Mouse (Mus musculus): ENCODE measurements around the gene Crmp1. TPM values are rescaled to one million over a fixed set of nuclear protein-coding genes. Genes with fewer than 3 reads are reported as not detected.

Crmp1 gene
- polyA plus RNA-seq, 1 experiment from 2014 or later: 241 TPM

GRCm38 (mm10) chr5:37243169-37243886, 1.6 kb downstream of the Crmp1 start:
- Histone ChIP-seq H3K9ac (ENCODE audit: low read length) (peak overlapping the region; percentile 37; the same call in 1 of the 2 replicates), H3K4me3 (ENCODE audit: low read depth, low read length) (peak overlapping the region; percentile 43), H3K36me3 (ENCODE audit: control insufficient read depth, insufficient read depth, low read length) (no peaks in the 10 kb centered on the region), H3K9me3 (ENCODE audit: control insufficient read depth, low read length) (no peaks in the 10 kb centered on the region), H3K27me3 (ENCODE audit: control insufficient read depth, insufficient read depth, low read length) (peaks cover 54% of the 10 kb centered on the region), H3K4me2 (ENCODE audit: low read depth, low read length, severe bottlenecking) (peak overlapping the region; percentile 81), H3K27ac (ENCODE audit: low read depth, low read length) (no peak overlapping the region; the same call in 1 of the 2 replicates), H3K4me1 (replicated peaks; ENCODE audit: control insufficient read depth, insufficient read depth, low read length) (peaks cover 27% of the 10 kb centered on the region)
- WGBS: under 1% methylated on average over 19 of the region's 19 CpGs
- DNase-seq (ENCODE audit: low spot score) (peak; percentile 88), ATAC-seq (replicated peaks; ENCODE audit: low FRiP score) (no peak)

GRCm38 (mm10) chr5:37244161-37244560, 2.4 kb downstream of the Crmp1 start:
- peak; percentile 75 for DNase-seq (ENCODE audit: low spot score)
- H3K4me3 ChIP-seq (ENCODE audit: low read depth, low read length): peak overlapping the region; percentile 43; the same call in 1 of the 2 replicates
- H3K27me3 ChIP-seq (ENCODE audit: control insufficient read depth, insufficient read depth, low read length): peaks cover 54% of the 10 kb centered on the region
- H3K9me3 ChIP-seq (ENCODE audit: control insufficient read depth, low read length): no peaks in the 10 kb centered on the region
- H3K4me2 ChIP-seq (ENCODE audit: low read depth, low read length, severe bottlenecking): peak overlapping the region; percentile 81
- H3K4me1 ChIP-seq (replicated peaks; ENCODE audit: control insufficient read depth, insufficient read depth, low read length): peaks cover 27% of the 10 kb centered on the region
- peak; percentile 13; the same call in 1 of the 2 replicates for ATAC-seq (replicated peaks; ENCODE audit: low FRiP score)
- peak overlapping the region; percentile 37; the same call in 1 of the 2 replicates for H3K9ac ChIP-seq (ENCODE audit: low read length)
- no peak overlapping the region; the same call in 1 of the 2 replicates for H3K27ac ChIP-seq (ENCODE audit: low read depth, low read length)
- WGBS: 2% methylated on average over 13 of the region's 13 CpGs
- no peaks in the 10 kb centered on the region for H3K36me3 ChIP-seq (ENCODE audit: control insufficient read depth, insufficient read depth, low read length)

- 44% methylated on average over 9 of the region's 9 CpGs for WGBS
- Histone ChIP-seq H3K36me3 (ENCODE audit: control insufficient read depth, insufficient read depth, low read length) (no peaks in the 10 kb centered on the region), H3K9ac (ENCODE audit: low read length) (no peak overlapping the region; the same call in 1 of the 2 replicates), H3K4me2 (ENCODE audit: low read depth, low read length, severe bottlenecking) (peak overlapping the region; percentile 81), H3K27me3 (ENCODE audit: control insufficient read depth, insufficient read depth, low read length) (peaks cover 52% of the 10 kb centered on the region), H3K27ac (ENCODE audit: low read depth, low read length) (peak overlapping the region; percentile 92; the same call in 1 of the 2 replicates), H3K9me3 (ENCODE audit: control insufficient read depth, low read length) (no peaks in the 10 kb centered on the region), H3K4me3 (ENCODE audit: low read depth, low read length) (peak overlapping the region; percentile 72; the same call in 1 of the 2 replicates), H3K4me1 (replicated peaks; ENCODE audit: control insufficient read depth, insufficient read depth, low read length) (peaks cover 27% of the 10 kb centered on the region)
- DNase-seq (ENCODE audit: low spot score) (no peak), ATAC-seq (replicated peaks; ENCODE audit: low FRiP score) (no peak)
Observed at GRCm38 (mm10) chr5:37244666-37245242, 3.0 kb downstream of the Crmp1 start.

- DNase-seq (ENCODE audit: low spot score): peak; percentile 89
- Histone ChIP-seq H3K27me3 (ENCODE audit: control insufficient read depth, insufficient read depth, low read length) (peaks cover 43% of the 10 kb centered on the region), H3K9ac (ENCODE audit: low read length) (peak overlapping the region; percentile 80), H3K36me3 (ENCODE audit: control insufficient read depth, insufficient read depth, low read length) (no peaks in the 10 kb centered on the region), H3K9me3 (ENCODE audit: control insufficient read depth, low read length) (no peaks in the 10 kb centered on the region), H3K4me2 (ENCODE audit: low read depth, low read length, severe bottlenecking) (peak overlapping the region; percentile 62), H3K4me3 (ENCODE audit: low read depth, low read length) (peak overlapping the region; percentile 72), H3K27ac (ENCODE audit: low read depth, low read length) (peak overlapping the region; percentile 92), H3K4me1 (replicated peaks; ENCODE audit: control insufficient read depth, insufficient read depth, low read length) (peaks cover 27% of the 10 kb centered on the region)
- ATAC-seq (replicated peaks; ENCODE audit: low FRiP score): peak; percentile 69
- WGBS: under 1% methylated on average over 36 of the region's 42 CpGs
Observed at GRCm38 (mm10) chr5:37245651-37246050, 3.9 kb downstream of the Crmp1 start.

- peak; percentile 60 for ATAC-seq (replicated peaks; ENCODE audit: low FRiP score)
- no peak for DNase-seq (ENCODE audit: low spot score)
- WGBS: 2% methylated on average over 32 of the region's 37 CpGs
- Histone ChIP-seq H3K4me3 (ENCODE audit: low read depth, low read length) (peak overlapping the region; percentile 72), H3K27ac (ENCODE audit: low read depth, low read length) (peak overlapping the region; percentile 92), H3K27me3 (ENCODE audit: control insufficient read depth, insufficient read depth, low read length) (peaks cover 37% of the 10 kb centered on the region), H3K4me1 (replicated peaks; ENCODE audit: control insufficient read depth, insufficient read depth, low read length) (peaks cover 26% of the 10 kb centered on the region), H3K9me3 (ENCODE audit: control insufficient read depth, low read length) (no peaks in the 10 kb centered on the region), H3K36me3 (ENCODE audit: control insufficient read depth, insufficient read depth, low read length) (no peaks in the 10 kb centered on the region), H3K9ac (ENCODE audit: low read length) (peak overlapping the region; percentile 80), H3K4me2 (ENCODE audit: low read depth, low read length, severe bottlenecking) (peak overlapping the region; percentile 62)
Observed at GRCm38 (mm10) chr5:37246138-37246910, 4.6 kb downstream of the Crmp1 start.

- WGBS: 68% methylated on average over 4 of the region's 4 CpGs
- H3K27ac ChIP-seq (ENCODE audit: low read depth, low read length): no peak overlapping the region
- no peak for DNase-seq (ENCODE audit: low spot score)
- H3K27me3 ChIP-seq (ENCODE audit: control insufficient read depth, insufficient read depth, low read length): peaks cover 27% of the 10 kb centered on the region
- no peak for ATAC-seq (replicated peaks; ENCODE audit: low FRiP score)
- H3K9me3 ChIP-seq (ENCODE audit: control insufficient read depth, low read length): no peaks in the 10 kb centered on the region
- peak overlapping the region; percentile 45 for H3K9ac ChIP-seq (ENCODE audit: low read length)
- H3K4me2 ChIP-seq (ENCODE audit: low read depth, low read length, severe bottlenecking): peak overlapping the region; percentile 62
- H3K36me3 ChIP-seq (ENCODE audit: control insufficient read depth, insufficient read depth, low read length): no peaks in the 10 kb centered on the region
- peak overlapping the region; percentile 72 for H3K4me3 ChIP-seq (ENCODE audit: low read depth, low read length)
- peaks cover 18% of the 10 kb centered on the region for H3K4me1 ChIP-seq (replicated peaks; ENCODE audit: control insufficient read depth, insufficient read depth, low read length)
Observed at GRCm38 (mm10) chr5:37247456-37247855, 5.7 kb downstream of the Crmp1 start.

GRCm38 (mm10) chr5:37248870-37249269, 7.1 kb downstream of the Crmp1 start:
- Histone ChIP-seq H3K4me2 (ENCODE audit: low read depth, low read length, severe bottlenecking) (no peak overlapping the region), H3K9me3 (ENCODE audit: control insufficient read depth, low read length) (no peaks in the 10 kb centered on the region), H3K27ac (ENCODE audit: low read depth, low read length) (no peak overlapping the region), H3K4me1 (replicated peaks; ENCODE audit: control insufficient read depth, insufficient read depth, low read length) (peaks cover 16% of the 10 kb centered on the region), H3K27me3 (ENCODE audit: control insufficient read depth, insufficient read depth, low read length) (peaks cover 13% of the 10 kb centered on the region), H3K4me3 (ENCODE audit: low read depth, low read length) (no peak overlapping the region), H3K9ac (ENCODE audit: low read length) (no peak overlapping the region), H3K36me3 (ENCODE audit: control insufficient read depth, insufficient read depth, low read length) (no peaks in the 10 kb centered on the region; the same call in 1 of the 2 replicates)
- ATAC-seq (replicated peaks; ENCODE audit: low FRiP score) (no peak), DNase-seq (ENCODE audit: low spot score) (no peak)
- 79% methylated on average over 3 of the region's 3 CpGs for WGBS

- ATAC-seq (replicated peaks; ENCODE audit: low FRiP score) (no peak), DNase-seq (ENCODE audit: low spot score) (no peak)
- no peak overlapping the region for H3K9ac ChIP-seq (ENCODE audit: low read length)
- H3K9me3 ChIP-seq (ENCODE audit: control insufficient read depth, low read length): no peaks in the 10 kb centered on the region
- 73% methylated on average over 3 of the region's 3 CpGs for WGBS
- no peak overlapping the region for H3K4me3 ChIP-seq (ENCODE audit: low read depth, low read length)
- no peaks in the 10 kb centered on the region for H3K27me3 ChIP-seq (ENCODE audit: control insufficient read depth, insufficient read depth, low read length)
- H3K36me3 ChIP-seq (ENCODE audit: control insufficient read depth, insufficient read depth, low read length): no peaks in the 10 kb centered on the region; the same call in 1 of the 2 replicates
- H3K4me1 ChIP-seq (replicated peaks; ENCODE audit: control insufficient read depth, insufficient read depth, low read length): peaks cover 5% of the 10 kb centered on the region
- H3K4me2 ChIP-seq (ENCODE audit: low read depth, low read length, severe bottlenecking): no peak overlapping the region
- H3K27ac ChIP-seq (ENCODE audit: low read depth, low read length): no peak overlapping the region
Observed at GRCm38 (mm10) chr5:37251596-37251995, 9.9 kb downstream of the Crmp1 start.

Measured in forebrain, embryonic 11.5 days (tissue).